Mouse (Mus musculus) intestine, embryonic 16.5 days (tissue): ENCODE measurements at regions not wholly inside any gene's neighbourhood (a gene's known extent, or its start where the extent isn't known, plus 50 kb on each side); places are given as distances from the start of the nearest gene placed in this dataset.
A peak's percentile ranks its signal among the peaks of the same experiment; 100 is the strongest.

Source experiments
- ATAC-seq: fragments of 200-750 bp; cut with Nextera tagmentation; 2 replicates; pipeline ENCODE4 v1.8.0; 2017; ENCODE audit warnings: moderate TSS enrichment, moderate library complexity
- H3K27ac ChIP-seq: fragments of 300-500 bp; sonication (generic); 2 replicates; pipeline ENCODE4 v1.5.1; 2014; ENCODE audit warnings: mild to moderate bottlenecking, low read length
- H3K27me3 ChIP-seq: fragments of 300-500 bp; sonication (generic); replicated peaks from 2 replicates; pipeline ENCODE4 v1.6.1; 2014; ENCODE audit warnings: low read length, control low read depth, mixed read lengths; ENCODE audit not compliant: control insufficient read depth, insufficient read depth
- H3K36me3 ChIP-seq: fragments of 300-500 bp; sonication (generic); 2 replicates; pipeline ENCODE4 v1.6.1; 2014; ENCODE audit warnings: low read length, control low read depth; ENCODE audit not compliant: control insufficient read depth, insufficient read depth
- H3K4me1 ChIP-seq: fragments of 300-500 bp; sonication (generic); 2 replicates; pipeline ENCODE4 v1.6.1; 2014; ENCODE audit warnings: low read length, control low read depth, mixed read lengths; ENCODE audit not compliant: control insufficient read depth, insufficient read depth
- H3K4me2 ChIP-seq: fragments of 300-500 bp; sonication (generic); 2 replicates; pipeline ENCODE4 v1.6.1; 2014; ENCODE audit warnings: low read depth, low read length, control low read depth
- H3K4me3 ChIP-seq: fragments of 300-500 bp; sonication (generic); 2 replicates; pipeline ENCODE4 v1.5.1; 2014; ENCODE audit warnings: mild to moderate bottlenecking, low read length
- H3K9ac ChIP-seq: fragments of 300-500 bp; sonication (generic); 2 replicates; pipeline ENCODE4 v1.6.1; 2014; ENCODE audit warnings: low read depth, low read length
- H3K9me3 ChIP-seq: fragments of 300-500 bp; sonication (generic); 2 replicates; pipeline ENCODE4 v1.6.1; 2016; ENCODE audit warnings: low read length, control low read depth; ENCODE audit not compliant: control insufficient read depth
- WGBS: fragments of 180-500 bp; shearing (Covaris S2); extraction: QIAGEN DNeasy Blood & Tissue Kit; methylation state at CpG from one replicate; pipeline ENCODE4 v1.1.7; 2014; 5-methylcytosine and 5-hydroxymethylcytosine counted together

GRCm38 (mm10) chr2:166322668-166323043, 167.2 kb upstream of the Sulf2 start:
- no peak overlapping the region for H3K9ac ChIP-seq
- no peaks in the 10 kb centered on the region for H3K27me3 ChIP-seq
- no peak overlapping the region for H3K4me3 ChIP-seq
- whole genome bisulfite sequencing, result 46% methylated on average over 6 of the region's 6 CpGs
- no peak overlapping the region for H3K4me2 ChIP-seq
- H3K4me1 ChIP-seq, result peaks cover 18% of the 10 kb centered on the region
- ATAC-seq, result peak; percentile 24; the same call in 1 of the 2 replicates
- peak overlapping the region; percentile 43 for H3K27ac ChIP-seq
- H3K9me3 ChIP-seq, result no peaks in the 10 kb centered on the region
- no peaks in the 10 kb centered on the region for H3K36me3 ChIP-seq

- no peak overlapping the region for H3K4me2 ChIP-seq
- H3K27me3 ChIP-seq, result no peaks in the 10 kb centered on the region
- no peak for ATAC-seq
- H3K4me1 ChIP-seq, result peaks cover 18% of the 10 kb centered on the region
- H3K4me3 ChIP-seq, result no peak overlapping the region
- no peaks in the 10 kb centered on the region for H3K9me3 ChIP-seq
- H3K9ac ChIP-seq, result no peak overlapping the region
- WGBS, result 72% methylated on average over 6 of the region's 6 CpGs
- no peak overlapping the region for H3K27ac ChIP-seq
- no peaks in the 10 kb centered on the region for H3K36me3 ChIP-seq
Measured at GRCm38 (mm10) chr2:166321992-166322667, 166.7 kb upstream of the Sulf2 start.

- WGBS, result 58% methylated on average over 10 of the region's 10 CpGs
Measured at GRCm38 (mm10) chr2:166316409-166316916, 161.0 kb upstream of the Sulf2 start.

DNA sequence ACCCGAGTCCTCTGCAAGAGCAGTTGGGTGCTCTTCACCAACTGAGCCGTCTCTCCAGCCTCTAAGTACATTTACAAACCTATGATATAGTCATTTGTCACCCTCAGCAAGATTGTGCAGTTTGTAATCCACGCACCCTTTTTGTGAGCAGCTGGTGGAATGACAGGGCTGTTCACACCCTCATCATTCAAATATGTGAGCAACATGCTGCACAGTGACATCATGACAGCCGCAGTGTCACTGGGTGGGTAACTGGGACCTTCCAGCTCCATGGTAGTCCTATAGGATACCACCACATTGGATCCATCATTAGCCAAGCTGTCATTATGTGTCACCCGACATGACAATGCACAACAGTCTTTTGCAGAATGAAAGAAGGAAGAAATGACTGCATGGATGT, 155.0 kb upstream of the Sulf2 start:
- ATAC-seq, result no peak

More at GRCm38 (mm10) chr2:166316409-166316916, 161.0 kb upstream of the Sulf2 start:
- Histone ChIP-seq H3K9ac (no peak overlapping the region), H3K27me3 (no peaks in the 10 kb centered on the region), H3K4me2 (no peak overlapping the region), H3K4me1 (no peaks in the 10 kb centered on the region), H3K36me3 (no peaks in the 10 kb centered on the region), H3K27ac (no peak overlapping the region), H3K4me3 (no peak overlapping the region), H3K9me3 (no peaks in the 10 kb centered on the region)
- ATAC-seq, result no peak

DNA sequence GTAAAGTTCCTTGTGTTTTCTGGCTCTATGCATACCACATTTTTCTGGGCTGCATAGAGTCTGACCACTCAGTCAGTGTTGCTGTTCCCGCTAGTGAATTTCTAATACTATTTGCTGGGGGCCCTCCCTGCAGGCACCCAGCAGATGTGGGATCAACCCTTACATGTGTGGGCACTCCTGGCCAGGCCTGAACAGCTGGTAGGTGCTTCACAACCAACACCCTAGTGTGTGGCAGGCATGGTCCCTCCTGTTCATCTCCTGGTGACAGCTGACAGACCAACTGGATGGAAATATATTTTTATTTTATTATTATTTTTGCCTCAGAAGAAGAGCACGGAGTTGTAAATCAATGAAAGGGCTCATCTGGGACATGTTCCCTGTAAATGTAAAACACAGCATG, 154.4 kb upstream of the Sulf2 start:
- no peak for ATAC-seq
- Histone ChIP-seq H3K9me3 (no peaks in the 10 kb centered on the region), H3K4me1 (0 out of 2 replicates have a peak, but pooled peaks cover 6% of the 10 kb centered on the region), H3K27me3 (no peaks in the 10 kb centered on the region), H3K27ac (no peak overlapping the region), H3K36me3 (no peaks in the 10 kb centered on the region), H3K4me2 (no peak overlapping the region), H3K9ac (no peak overlapping the region), H3K4me3 (no peak overlapping the region)
- WGBS, result 83% methylated on average over 2 of the region's 2 CpGs

More for the DNA sequence above, 155.0 kb upstream of the Sulf2 start:
- 0 out of 2 replicates have a peak, but pooled peaks cover 3% of the 10 kb centered on the region for H3K4me1 ChIP-seq
- H3K9ac ChIP-seq, result no peak overlapping the region
- H3K4me3 ChIP-seq, result no peak overlapping the region
- H3K27ac ChIP-seq, result no peak overlapping the region
- H3K27me3 ChIP-seq, result no peaks in the 10 kb centered on the region
- 80% methylated on average over 5 of the region's 5 CpGs for WGBS
- no peaks in the 10 kb centered on the region for H3K36me3 ChIP-seq
- H3K4me2 ChIP-seq, result no peak overlapping the region
- no peaks in the 10 kb centered on the region for H3K9me3 ChIP-seq

DNA sequence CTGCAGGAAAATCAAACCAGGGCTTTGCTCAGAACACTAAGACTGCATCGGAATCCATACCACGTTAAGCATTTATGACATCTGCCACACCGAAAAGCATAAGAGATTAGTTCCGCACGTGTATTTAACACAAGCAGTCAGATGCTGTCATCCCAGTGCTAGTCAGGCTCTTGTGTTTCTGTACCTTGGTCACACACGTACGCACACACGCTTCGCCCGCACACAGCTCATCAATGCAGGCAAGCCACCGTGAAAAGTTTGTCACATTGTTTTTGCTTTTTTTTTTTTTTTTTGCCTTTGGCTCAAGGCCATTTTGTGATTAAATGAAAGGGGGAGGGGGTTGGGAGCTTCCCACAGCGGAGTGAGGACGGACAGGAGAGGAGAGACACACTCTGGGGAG, 152.1 kb upstream of the Sulf2 start:
- H3K9me3 ChIP-seq, result no peaks in the 10 kb centered on the region
- no peaks in the 10 kb centered on the region for H3K36me3 ChIP-seq
- H3K4me3 ChIP-seq, result no peak overlapping the region
- 0 out of 2 replicates have a peak, but pooled peaks cover 6% of the 10 kb centered on the region for H3K4me1 ChIP-seq
- H3K27ac ChIP-seq, result no peak overlapping the region
- no peak overlapping the region for H3K9ac ChIP-seq
- H3K27me3 ChIP-seq, result no peaks in the 10 kb centered on the region
- 72% methylated on average over 13 of the region's 13 CpGs for WGBS
- no peak overlapping the region for H3K4me2 ChIP-seq
- ATAC-seq, result no peak

GRCm38 (mm10) chr2:166305044-166306002, 149.9 kb upstream of the Sulf2 start:
- Histone ChIP-seq H3K4me3 (no peak overlapping the region), H3K4me2 (no peak overlapping the region), H3K9me3 (no peaks in the 10 kb centered on the region), H3K9ac (0 out of 2 replicates have a peak overlapping the region, but pooled peaks have one; percentile 24), H3K4me1 (0 out of 2 replicates have a peak, but pooled peaks cover 6% of the 10 kb centered on the region), H3K36me3 (no peaks in the 10 kb centered on the region), H3K27ac (peak overlapping the region; percentile 43; the same call in 1 of the 2 replicates), H3K27me3 (no peaks in the 10 kb centered on the region)
- no peak for ATAC-seq
- 63% methylated on average over 30 of the region's 30 CpGs for WGBS

GRCm38 (mm10) chr2:166303854-166304253, 148.4 kb upstream of the Sulf2 start:
- Histone ChIP-seq H3K36me3 (no peaks in the 10 kb centered on the region), H3K9ac (no peak overlapping the region), H3K4me1 (0 out of 2 replicates have a peak, but pooled peaks cover 6% of the 10 kb centered on the region), H3K27me3 (no peaks in the 10 kb centered on the region), H3K4me2 (no peak overlapping the region), H3K27ac (no peak overlapping the region), H3K9me3 (no peaks in the 10 kb centered on the region), H3K4me3 (no peak overlapping the region)
- ATAC-seq, result no peak
- WGBS, result 58% methylated on average over 2 of the region's 2 CpGs

DNA sequence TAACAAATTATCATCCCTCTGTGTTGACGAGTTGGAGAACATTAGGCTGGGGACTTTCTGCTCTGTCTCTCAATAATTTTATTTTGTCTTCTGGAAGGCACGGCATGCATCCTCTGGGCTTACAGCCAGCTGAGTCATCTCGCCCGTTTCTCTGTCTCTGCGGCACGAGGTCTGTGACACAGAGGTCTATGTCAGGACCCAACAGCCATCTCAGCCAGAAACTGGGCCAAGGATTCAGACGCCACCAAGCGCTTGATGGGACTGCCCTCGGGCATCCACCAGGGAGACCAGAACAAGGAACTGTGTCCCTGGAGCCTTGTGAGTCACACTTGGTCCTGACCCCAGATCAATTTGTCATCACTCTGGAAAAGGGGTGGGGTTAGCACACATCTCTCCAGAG, 145.7 kb upstream of the Sulf2 start:
- H3K4me1 ChIP-seq, result 0 out of 2 replicates have a peak, but pooled peaks cover 3% of the 10 kb centered on the region
- no peak overlapping the region for H3K4me2 ChIP-seq
- no peak overlapping the region for H3K4me3 ChIP-seq
- H3K9ac ChIP-seq, result no peak overlapping the region
- no peak for ATAC-seq
- 65% methylated on average over 9 of the region's 9 CpGs for WGBS
- H3K27me3 ChIP-seq, result no peaks in the 10 kb centered on the region
- H3K27ac ChIP-seq, result no peak overlapping the region
- no peaks in the 10 kb centered on the region for H3K9me3 ChIP-seq
- no peaks in the 10 kb centered on the region for H3K36me3 ChIP-seq
